Mouse (Mus musculus): ENCODE results near the gene Cbl. TPM values are rescaled to one million over a fixed set of nuclear protein-coding genes. Genes with fewer than 3 reads are reported as not detected.

Gene Cbl
- total RNA-seq (2022), result 10 to 100 TPM; 58.7 to 75.3 (median 65.0) TPM

DNA sequence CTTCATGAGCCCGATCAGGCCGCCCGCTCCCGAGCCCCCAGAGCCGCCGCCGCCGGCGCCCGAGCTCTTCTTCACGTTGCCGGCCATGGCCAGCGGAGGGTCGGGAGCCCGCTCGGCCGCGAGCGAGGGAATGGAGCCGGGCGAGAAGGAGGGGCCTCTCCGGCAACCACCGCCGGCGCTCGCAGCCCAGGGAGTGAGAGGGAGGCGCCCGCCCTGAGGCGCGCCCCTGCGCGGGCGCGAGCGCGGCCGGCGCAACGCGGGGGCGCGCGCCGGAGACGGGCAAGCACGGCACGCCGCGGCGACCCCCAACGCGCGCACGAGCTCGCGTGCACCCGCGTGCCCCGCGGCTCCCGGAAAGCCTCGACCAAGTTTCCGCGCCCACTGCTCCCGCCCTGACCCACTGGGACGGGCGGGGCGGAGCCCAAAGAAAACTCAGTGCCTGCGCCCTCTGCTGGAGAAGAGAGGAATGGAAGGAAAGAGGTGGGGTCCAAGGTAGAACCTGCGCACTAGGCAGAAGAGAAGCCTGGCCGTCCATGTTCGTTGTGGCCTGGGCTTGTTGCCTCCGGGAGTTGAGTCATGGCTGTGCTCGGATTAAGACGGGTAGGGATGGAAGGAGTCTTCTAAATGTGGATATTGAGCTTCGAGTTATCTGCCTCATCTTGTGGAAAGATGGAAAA lies at the start of gene Cbl:
Gene Cbl, minus strand, starts transcription at position 248 of the 677 bp plus-strand sequence.
- DNase-seq (ENCODE audit: low spot score in 2 of 2), result peak; percentile 98 to 100

DNA sequence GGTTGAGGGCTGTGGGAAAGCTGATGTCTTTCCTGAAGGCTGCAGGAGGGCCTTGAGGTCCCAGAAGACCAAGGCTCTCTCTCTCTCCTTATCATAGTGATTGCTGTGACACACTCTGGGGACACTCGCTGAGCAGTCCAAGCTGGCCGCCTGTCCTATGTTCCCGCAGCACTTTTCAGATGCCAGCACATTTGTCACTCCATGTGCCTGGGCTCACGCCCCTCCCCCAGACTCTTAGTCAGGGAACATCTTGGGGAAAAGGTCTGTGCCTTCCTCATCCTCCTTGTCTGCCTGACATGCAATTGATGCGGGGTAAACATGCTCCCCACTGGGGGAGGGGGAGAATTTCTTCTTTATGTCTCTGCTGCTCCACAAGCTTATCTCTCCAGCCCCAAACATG lies 49.3 kb upstream of the Cbl start:
- DNase-seq (ENCODE audit: low spot score in 2 of 2), result no peak

DNA sequence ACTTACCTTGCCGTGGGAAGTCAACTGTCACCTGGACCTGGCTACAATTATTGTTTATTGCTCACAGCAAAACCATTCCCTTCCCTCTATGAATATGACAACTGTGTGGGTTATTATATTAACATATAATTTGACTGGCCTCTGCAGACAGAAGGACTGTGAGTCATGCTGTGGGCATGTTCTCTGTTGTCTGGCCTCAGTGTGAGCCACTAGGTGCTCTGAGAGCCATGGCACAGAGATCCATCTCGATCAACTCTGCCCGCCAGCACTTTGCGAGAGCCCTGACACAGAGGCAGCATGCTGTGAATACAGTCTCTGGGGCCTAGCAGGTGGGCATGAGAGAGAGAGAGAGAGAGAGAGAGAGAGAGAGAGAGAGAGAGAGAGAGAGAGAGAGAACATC lies 36.1 kb upstream of the Cbl start:
- DNase-seq (ENCODE audit: low spot score in 2 of 2), result no peak

GRCm38 (mm10) chr9:44269077-44269476 lies 35.2 kb upstream of the Cbl start:
- no peak for DNase-seq (ENCODE audit: low spot score in 2 of 2)

DNA sequence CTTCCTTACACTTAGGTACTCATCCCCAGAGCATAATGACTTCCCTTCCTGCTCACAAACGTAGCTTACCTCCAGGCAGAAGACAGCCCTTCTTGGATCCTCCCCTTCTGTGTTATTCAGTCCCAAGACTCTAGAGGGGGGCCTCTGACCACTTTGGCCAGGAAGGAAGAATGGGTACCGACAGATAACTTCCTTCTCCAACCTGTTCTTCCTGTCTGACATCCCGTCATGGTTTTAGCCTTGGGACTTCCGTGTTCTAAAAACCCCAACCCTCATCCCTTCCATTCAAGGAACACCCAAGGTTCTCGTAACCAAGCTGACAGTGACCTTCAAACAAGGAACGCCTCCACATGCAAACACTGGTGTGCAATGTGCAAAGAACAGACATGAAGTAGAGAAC lies 34.6 kb upstream of the Cbl start, which contains the start of gene Nlrx1:
Gene Nlrx1, minus strand, starts transcription at position 168 of the 400 bp plus-strand sequence.
- DNase-seq (ENCODE audit: low spot score in 2 of 2), result no peak

- peak; percentile 72 to 76 for DNase-seq (ENCODE audit: low spot score in 2 of 2)
Measured at GRCm38 (mm10) chr9:44268027-44268360, 34.1 kb upstream of the Cbl start.

GRCm38 (mm10) chr9:44267319-44268026 lies 33.6 kb upstream of the Cbl start:
- DNase-seq (ENCODE audit: low spot score in 2 of 2), result no peak

GRCm38 (mm10) chr9:44266478-44267226 lies 32.8 kb upstream of the Cbl start:
- DNase-seq (ENCODE audit: low spot score in 2 of 2), result peak; percentile 42 to 54

DNA sequence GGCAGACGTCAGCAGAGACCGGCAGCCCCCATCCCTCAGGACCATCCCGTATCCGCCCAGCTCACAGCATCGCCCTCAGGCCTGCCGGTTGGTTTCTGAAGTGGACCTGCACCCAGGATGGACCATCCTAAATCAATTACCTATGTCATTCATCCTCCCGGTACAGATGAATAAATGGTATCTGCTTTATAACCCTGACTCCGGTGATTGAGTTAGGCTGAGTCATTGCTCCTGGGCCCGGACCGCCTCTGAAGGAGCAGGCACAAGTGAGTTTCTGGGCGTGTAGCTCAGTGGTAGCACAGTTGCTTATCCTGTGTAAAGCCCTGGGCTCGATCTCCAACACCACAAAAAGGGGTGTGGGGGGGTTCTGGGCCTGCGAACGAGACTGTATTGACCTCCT lies 27.5 kb upstream of the Cbl start:
- no peak for DNase-seq (ENCODE audit: low spot score in 2 of 2)

- no peak for DNase-seq (ENCODE audit: low spot score in 2 of 2)
Measured at GRCm38 (mm10) chr9:44259014-44259413, 25.2 kb upstream of the Cbl start.

DNA sequence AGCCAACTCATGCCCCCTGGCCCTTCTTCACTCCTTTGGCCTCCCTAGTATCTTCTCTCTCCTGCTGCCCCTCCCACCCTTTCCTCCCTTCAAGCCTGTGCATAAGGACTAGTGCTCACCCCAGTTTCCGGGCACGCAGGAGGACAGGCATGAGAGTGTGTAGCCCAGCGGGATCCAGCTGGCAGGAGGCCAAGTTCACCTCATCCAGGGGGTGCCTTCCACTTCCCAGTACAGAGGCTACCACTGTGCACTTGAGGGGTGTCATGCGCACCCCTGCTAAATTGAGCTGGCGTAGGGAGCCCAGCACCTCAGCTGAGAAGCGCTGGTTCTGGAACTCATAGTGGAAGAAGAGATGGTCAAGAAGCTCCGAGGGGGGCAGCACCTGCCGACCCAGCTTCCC lies 22.4 kb upstream of the Cbl start:
- DNase-seq (ENCODE audit: low spot score in 2 of 2), result no peak

GRCm38 (mm10) chr9:44255136-44255521 lies 21.3 kb upstream of the Cbl start:
- no peak for DNase-seq (ENCODE audit: low spot score in 2 of 2)

DNA sequence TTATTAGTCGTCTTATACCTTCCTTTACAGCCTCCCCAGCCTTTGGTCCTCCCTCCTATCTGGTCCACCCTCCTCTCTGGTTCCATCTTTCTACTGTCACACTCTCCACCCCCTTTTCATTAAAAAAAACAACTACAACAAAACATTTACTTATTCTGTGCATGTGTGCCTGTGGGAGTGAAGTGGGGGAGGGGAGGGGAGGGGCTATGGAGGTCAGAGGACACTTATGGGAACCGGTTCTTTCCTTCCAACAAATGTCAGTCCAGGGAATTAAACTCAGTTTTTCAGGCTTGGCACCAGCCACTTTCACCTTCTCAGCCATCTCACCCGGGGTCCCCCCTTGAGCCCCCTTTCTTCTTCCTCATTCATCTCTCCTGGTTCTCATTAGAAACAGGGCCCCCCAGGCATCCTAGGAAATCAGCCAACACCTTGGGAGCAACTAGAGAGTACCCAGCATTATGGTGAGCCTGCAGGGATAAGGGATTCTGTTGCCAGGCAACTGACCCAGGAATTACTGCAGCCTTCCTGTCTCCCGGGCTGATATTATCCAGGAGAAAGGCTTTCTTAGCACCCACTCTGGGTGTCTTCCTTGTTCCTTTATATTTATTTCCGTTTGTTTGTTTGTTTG lies 20.8 kb upstream of the Cbl start:
- DNase-seq (ENCODE audit: low spot score in 2 of 2), result no peak

GRCm38 (mm10) chr9:44253441-44253840 lies 19.6 kb upstream of the Cbl start:
- DNase-seq (ENCODE audit: low spot score in 2 of 2), result no peak

GRCm38 (mm10) chr9:44251314-44251713 lies 17.5 kb upstream of the Cbl start, which contains the start of gene Pdzd3:
Gene Pdzd3, minus strand, starts transcription at chr9:44251471.
- no peak for DNase-seq (ENCODE audit: low spot score in 2 of 2)

- no peak for DNase-seq (ENCODE audit: low spot score in 2 of 2)
Measured at GRCm38 (mm10) chr9:44250445-44250844, 16.6 kb upstream of the Cbl start.

DNA sequence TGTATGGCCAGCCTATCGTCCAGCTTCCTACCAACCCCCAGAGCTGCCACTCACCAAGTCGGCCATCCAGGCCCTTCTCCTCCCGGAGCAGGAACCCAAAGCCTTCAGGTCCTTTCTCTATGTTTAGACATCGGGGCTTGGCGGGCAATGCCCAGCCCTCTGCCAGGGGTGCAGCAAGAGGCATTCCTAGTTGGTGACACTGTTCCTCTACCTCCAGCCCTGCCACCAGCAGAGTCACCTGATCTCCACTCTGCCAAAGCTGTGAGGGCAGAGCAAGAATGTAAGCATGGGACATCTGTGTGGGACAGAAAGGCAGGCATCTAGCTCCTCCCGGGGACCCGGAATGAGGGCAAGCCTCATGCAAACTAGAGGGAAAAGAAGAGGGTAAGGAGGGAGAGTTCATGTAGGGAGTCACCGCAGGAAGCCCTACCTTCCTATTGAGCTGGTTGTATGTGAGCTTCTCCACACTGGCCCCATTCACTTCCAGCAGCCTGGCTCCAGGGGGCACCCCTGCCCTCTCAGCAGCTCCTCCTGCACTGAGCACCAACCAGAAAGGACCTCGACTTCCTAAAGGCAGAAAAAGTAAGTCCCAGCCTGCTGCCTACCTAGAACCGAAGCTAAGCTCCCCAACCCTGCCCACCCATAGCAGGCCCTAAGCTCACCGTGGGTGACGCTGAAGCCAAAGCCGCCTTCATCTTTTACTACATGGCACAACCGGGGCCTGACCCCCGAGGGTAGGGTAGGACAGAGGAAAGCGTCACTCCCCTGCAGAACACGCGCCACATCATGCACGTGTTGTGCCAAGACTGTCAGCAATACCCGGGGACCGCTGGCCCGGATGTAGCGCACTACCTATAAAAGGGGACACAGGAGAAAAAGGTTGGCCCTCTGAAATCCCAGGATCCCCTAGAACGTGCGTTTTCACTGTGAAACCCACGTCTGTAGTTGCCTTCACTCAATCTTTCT lies 15.6 kb upstream of the Cbl start:
- peak; percentile 63 to 69 for DNase-seq (ENCODE audit: low spot score in 2 of 2)

GRCm38 (mm10) chr9:44247907-44248306 lies 14.1 kb upstream of the Cbl start:
- DNase-seq (ENCODE audit: low spot score in 2 of 2), result no peak

- no peak for DNase-seq (ENCODE audit: low spot score in 2 of 2)
Measured at GRCm38 (mm10) chr9:44243621-44244020, 9.8 kb upstream of the Cbl start.

DNA sequence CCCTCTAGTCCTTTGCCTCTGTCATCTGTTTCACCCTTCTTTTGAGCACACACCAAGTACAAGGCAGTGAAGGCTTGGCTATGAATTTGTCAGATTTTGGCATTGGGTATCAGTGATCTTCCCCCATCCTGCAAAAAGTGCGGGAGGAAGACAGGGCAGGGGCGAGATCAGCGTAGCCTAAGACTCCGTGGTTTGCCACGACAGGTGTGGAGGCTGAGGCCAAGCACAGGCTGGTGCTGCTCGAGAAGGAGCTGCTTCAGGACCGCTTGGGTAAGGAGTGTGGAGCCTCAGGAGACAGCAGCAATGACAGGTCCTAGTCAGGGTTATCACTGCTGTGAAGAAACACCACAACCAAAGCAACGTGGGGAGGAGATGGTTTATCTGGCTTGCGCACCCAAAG lies 7.6 kb upstream of the Cbl start:
- no peak for DNase-seq (ENCODE audit: low spot score in 2 of 2)

DNA sequence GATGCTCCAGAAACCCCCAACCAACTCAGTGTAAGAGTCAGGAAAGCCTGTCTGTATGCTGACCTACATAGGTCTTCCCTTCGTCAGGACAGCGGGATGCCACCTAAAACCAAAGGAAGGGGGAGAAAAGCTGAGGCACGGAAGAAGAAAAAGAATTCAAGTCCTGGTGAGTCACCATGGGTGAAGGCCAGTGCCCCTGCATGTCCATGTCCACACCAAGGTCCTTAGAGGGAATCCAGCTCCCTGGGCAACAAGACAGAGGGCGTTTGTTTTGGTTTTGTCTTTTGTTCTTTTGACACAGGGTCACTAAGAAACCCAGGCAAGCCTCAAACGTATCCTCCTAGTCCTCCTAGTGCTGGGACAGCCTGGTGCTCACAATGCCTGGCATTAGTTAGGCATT lies 7.1 kb upstream of the Cbl start:
- no peak for DNase-seq (ENCODE audit: low spot score in 2 of 2)
